Comparison of ENCODE assay signal across 1 mouse cellular context in genomic region chr3:131318211-131318610, GRCm38 (mm10).
TF ChIP-seq lines count a peak whose summit lies in the region.

No protein-coding gene starts in this region.

TF ChIP-seq in MEL, 35 proteins besides CTCF, POLR2A, EP300 and RAD21 (continued from another document):
- TF ChIP-seq USF2 (IDR thresholded peaks at IDR 0.05; ENCODE audit: borderline replicate concordance in 1 of 2, insufficient read depth in 1 of 2, low read depth in 1 of 2, low read length in 2 of 2) (no peak), UBTF (IDR thresholded peaks at IDR 0.05; ENCODE audit: borderline replicate concordance, insufficient read depth, low read depth, low read length) (no peak), SMC3 (IDR thresholded peaks at IDR 0.05; ENCODE audit: low read depth, low read length) (no peak), TCF12 (IDR thresholded peaks at IDR 0.05; ENCODE audit: low read depth, low read length) (no peak)
